Mouse (Mus musculus) gastrocnemius, postnatal 14 days (tissue): ENCODE measurements around the gene Nbea. TPM values are rescaled to one million over a fixed set of nuclear protein-coding genes. Genes with fewer than 3 reads are reported as not detected.
A peak's percentile ranks its signal among the peaks of the same experiment; 100 is the strongest.

Experiments used
- DNase-seq: peaks from one replicate; pipeline ENCODE4 v3.0.0; 2021; ENCODE audit warnings: mixed read lengths
- intact Hi-C: fragments of 180-260 bp; cut with DNase I; formaldehyde crosslinking; loops from one replicate; pipeline ENCODE4 v1.15.1; 2025; ENCODE audit warnings: low total_unique reads
- total RNA-seq, 2 experiments: library from RNA; stranded (reverse); gene quantifications; 2 replicates each; pipeline ENCODE4 v1.2.3; 2021

The Nbea gene
- total RNA-seq, 2 experiments from 2014 or later, result 8.0 to 8.5 TPM

DNA sequence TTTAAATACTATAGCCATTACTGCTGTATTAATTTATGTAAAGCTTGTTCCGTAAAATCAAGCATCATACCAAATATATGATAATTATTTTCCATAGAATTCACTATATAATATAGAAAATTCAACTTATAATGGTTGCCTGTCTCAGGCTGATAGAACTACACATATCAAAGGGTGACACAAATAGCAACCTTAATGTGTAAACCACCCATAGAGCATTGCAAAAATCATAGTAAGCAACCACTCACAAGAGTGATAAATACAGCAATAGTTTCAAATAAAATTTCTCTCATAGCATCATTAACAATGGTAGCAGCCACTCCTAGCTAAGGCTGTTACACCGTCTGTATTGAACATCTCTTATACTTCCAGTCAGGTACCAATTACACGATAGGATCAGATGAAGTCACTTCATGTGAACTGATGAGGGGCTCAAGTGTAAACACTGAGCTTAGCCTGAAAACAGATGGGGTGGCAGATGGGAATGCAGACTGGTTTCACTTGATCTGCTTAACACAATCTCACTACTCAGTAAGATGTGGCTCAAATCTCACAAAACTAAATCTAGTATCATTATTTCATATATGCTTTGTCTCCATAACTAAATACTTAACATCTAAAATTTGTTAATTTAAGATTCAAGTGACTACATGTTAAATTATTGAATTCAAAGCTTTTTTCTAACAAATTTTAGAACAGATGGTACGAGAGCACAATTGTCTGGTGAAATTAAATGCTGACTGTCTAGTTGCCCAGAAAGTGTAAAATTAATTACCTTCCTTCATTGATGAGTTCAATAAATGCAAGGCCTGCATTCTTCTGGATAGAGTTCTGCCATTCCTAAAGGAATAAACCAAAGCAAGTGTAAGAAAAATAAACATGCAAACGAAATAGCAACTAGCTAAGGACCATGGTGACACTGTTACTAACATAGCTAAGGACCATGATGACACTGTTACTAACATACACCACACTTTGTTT lies 310.3 kb downstream of the Nbea start:
- DNase-seq, result no peak
- intact Hi-C loops, result no loop called here

DNA sequence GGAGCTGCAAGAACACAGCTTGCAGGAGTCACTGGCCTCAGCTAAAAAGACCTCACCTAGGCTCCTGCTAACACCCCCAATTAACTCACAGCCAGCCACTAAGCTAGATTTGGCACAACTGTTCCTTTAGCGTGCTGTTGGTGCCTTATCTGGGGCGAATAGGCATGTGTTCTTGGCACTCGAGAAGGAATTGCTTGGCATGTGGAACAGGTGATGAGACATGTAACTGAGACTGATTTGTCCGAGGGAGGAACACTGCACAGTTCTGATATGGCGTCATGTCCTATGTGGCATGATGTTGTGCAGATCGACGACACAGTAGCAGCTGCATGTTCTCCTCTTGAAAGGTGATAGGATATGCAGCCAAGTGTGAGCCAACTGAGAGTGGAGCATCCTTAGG lies 331.0 kb downstream of the Nbea start:
- intact Hi-C loops, result no loop called here
- DNase-seq, result no peak

DNA sequence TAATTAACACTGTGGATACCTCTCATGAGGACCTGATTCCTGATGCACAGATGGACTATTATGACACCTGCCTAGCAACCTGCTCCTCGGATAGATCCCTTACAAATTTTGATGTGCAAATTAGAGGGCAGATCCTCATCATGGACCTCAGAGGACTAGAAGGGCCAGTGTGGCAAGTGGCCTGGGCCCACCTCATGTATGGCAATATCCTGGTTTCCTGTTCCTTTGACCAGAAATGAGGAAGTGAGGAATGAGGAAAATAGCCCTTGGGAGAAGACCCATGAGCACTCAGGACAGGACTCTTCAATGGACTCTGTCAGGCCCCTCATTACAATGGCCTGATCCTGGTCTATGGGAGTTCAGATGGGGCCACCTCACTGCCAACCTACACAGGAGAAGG lies 336.4 kb downstream of the Nbea start:
- no peak for DNase-seq
- intact Hi-C loops, result no loop called here

DNA sequence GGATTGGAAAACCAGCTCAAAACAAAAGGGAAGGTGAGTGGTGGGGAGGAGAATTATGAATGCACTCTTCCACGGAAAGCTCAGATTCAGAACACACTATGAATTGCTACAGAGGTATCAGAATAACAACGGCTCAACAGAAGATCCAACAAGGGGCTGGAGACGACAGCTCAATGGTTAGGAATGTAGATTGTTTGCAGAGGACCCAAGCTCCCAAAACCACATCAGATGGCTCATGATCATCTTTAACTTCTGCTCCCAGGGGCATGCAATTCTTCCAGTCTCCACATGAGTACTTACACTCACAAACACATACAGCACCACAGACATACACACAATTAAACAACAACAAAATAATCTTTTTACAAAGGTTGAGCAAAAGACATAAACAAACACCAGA lies 346.3 kb downstream of the Nbea start:
- no peak for DNase-seq
- intact Hi-C loops, result no loop called here

DNA sequence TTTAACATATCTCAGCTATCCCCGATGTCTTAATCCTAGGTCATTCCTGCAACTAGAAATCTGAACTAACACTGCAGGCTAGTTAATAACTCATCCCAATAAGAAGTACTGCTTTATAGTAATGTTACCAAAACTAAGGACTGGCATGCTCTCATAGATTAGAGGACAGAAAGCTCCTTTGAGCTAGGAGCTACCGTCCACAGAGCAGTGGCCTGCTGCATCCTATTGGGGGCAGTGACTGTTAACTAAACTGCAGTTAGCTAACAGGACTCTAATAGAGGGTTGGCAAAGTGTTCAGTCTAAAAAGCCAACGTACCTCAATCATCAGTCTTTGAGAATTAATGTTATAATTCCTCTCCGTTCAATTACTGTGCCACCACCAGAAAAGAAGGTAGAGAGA lies 348.3 kb downstream of the Nbea start:
- DNase-seq, result no peak
- intact Hi-C loops, result no loop called here

- intact Hi-C loops, result no loop called here
These were observed 353.3 kb downstream of the Nbea start for GRCm38 (mm10) chr3:55830226-55830625.

GRCm38 (mm10) chr3:55828481-55829256 lies 354.8 kb downstream of the Nbea start:
- no peak for DNase-seq
- intact Hi-C loops, result no loop called here

More at GRCm38 (mm10) chr3:55830226-55830625, 353.3 kb downstream of the Nbea start:
- DNase-seq, result no peak

GRCm38 (mm10) chr3:55824864-55825263 lies 358.6 kb downstream of the Nbea start:
- intact Hi-C loops, result no loop called here
- no peak for DNase-seq

- intact Hi-C loops, result no loop called here
- no peak for DNase-seq
These were observed 363.9 kb downstream of the Nbea start for GRCm38 (mm10) chr3:55819598-55819997.

DNA sequence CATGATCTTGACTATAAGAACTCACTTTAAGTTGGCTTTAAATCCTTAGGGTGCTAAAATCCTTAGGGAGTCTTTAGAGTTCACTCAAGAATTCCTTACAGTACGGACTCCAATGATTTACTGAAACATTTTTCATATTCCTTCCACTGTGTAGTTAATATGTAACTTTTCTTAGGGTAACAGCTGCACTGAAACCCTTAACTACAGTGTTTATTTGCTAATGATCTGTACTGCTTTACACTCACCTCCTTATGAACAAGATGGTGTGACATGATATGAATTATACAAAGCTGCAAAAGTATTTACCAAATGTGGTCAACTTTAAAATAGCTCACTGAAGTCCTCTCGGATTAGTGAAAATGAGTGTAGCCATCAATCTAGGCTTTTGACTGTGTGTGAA lies 365.4 kb downstream of the Nbea start:
- DNase-seq, result no peak
- intact Hi-C loops, result no loop called here

- DNase-seq, result no peak
- intact Hi-C loops, result no loop called here
These were observed 366.7 kb downstream of the Nbea start for GRCm38 (mm10) chr3:55816638-55817375.

DNA sequence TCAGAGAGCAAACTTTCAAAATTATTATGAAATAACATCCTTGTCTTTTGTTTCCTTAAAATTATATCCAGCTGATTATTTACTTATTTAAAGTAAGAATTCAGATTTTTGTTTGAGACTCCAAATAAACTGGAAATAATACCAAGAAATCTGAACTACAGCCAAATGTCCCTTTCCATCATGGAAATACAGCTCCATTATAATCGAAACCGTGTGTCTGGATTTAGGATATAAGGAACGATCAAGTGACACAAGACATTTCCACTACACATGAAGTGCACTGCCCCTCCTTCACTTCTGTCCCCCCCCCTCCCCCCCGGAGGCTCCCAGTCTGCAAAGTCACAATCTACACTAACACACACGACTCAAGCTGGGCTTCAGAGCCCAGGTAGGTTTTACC lies 367.4 kb downstream of the Nbea start:
- no peak for DNase-seq
- intact Hi-C loops, result no loop called here

- no peak for DNase-seq
- intact Hi-C loops, result no loop called here
These were observed 368.4 kb downstream of the Nbea start for GRCm38 (mm10) chr3:55814993-55815625.

- intact Hi-C loops, result no loop called here
- no peak for DNase-seq
These were observed 388.7 kb downstream of the Nbea start for GRCm38 (mm10) chr3:55794768-55795167.

DNA sequence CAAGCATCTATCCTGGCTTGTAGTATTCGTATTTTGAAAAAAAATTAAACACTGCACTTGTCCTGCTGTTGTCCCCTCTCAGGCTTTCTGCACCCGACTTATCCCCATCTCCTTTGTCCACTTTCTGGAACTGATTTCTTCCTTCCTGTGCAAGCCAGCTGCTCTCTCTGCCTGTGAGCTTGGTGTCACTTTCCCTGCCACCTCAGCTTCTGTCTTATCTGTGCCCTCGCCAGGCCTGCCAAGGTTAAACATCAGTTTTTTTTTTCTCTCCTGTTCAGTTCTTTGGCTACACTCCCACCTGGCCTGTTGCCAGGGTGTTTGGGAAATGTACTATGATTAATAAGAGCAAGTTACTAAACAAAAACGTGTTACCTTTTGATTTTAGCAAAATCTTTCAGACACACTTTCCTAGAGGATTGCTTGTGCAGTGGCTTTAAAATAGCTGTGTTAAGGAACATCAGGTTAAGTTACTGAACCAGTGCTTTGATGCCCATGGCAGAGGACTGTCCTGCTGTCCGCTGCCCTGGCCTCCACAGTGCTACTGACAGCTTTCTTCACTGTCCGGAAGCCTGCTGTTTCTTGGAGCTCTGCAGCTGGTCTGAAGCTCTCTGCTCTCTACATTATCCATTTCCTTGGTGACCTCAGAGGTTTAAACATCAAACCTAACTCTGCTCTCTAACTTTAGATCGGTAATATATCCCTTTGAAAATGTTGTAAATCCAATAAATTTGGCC lies 389.5 kb downstream of the Nbea start:
- intact Hi-C loops, result no loop called here
- peak; percentile 45 for DNase-seq

- DNase-seq, result no peak
- intact Hi-C loops, result no loop called here
These were observed 391.2 kb downstream of the Nbea start for GRCm38 (mm10) chr3:55792251-55792650.

DNA sequence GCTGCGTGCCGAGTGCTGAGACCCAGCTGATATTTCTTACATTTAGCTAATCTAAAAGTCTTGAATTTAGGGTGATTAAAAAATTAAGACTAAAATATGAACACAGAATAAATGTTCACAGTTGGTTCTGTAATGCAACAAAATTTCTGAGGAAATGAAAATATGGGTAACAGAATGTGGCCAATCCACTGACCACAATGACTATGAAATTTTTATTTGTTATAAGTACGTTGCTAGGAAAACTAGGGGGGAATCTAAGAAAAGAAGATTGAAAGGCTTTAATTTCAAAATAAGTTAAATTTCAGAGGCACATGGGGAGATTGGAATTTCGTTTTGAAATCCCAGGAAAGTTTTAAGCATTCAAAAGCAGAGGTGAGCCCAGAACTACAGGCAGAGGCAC lies 392.9 kb downstream of the Nbea start:
- intact Hi-C loops, result no loop called here
- DNase-seq, result no peak

- no peak for DNase-seq
- intact Hi-C loops, result no loop called here
These were observed 393.6 kb downstream of the Nbea start for GRCm38 (mm10) chr3:55789856-55790255.
